Mouse (Mus musculus): Measurements from ENCODE around the gene Fmnl3. TPM values are rescaled to one million over a fixed set of nuclear protein-coding genes. Genes with fewer than 3 reads are reported as not detected.

The Fmnl3 gene
- 4.4 and 6.8 TPM in 2 replicates for polyA plus RNA-seq (2012; ENCODE audit: insufficient read depth, low replicate concordance)

DNA sequence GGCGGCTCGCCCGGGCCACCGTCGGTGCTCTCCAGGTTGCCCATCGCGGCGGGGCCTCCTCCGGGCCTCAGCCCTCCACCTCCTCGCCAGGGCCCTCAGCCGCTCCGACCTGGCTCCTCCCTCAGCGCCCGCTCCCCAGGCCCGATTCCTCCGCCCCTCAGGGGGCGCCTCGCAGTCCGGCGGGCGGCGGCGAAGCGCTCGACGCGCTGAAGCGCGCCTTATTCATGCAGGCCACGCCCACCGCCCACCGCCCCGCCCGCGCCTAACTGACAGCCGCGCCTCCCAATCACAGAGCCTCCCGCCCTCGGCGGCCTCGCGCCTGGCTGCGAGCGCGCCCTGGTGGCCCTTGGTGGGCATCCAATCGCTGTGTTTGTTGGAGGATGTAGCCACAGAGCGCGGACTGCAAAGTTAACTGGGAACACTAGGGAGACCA is at the start of gene Fmnl3:
Gene Fmnl3, minus strand, starts transcription at position 224 of the 433 bp plus-strand sequence.
- peaks cover 43% of the 10 kb centered on the region for H3K4me1 ChIP-seq
- peaks cover 2% of the 10 kb centered on the region for H3K27me3 ChIP-seq (replicated peaks)
- TF ChIP-seq FLI1 (IDR thresholded peaks at IDR 0.05; ENCODE audit: low read length) (no peak; the same call in 1 of the 2 replicates), GATA1 (IDR thresholded peaks at IDR 0.05; ENCODE audit: borderline replicate concordance, low read length) (no peak)
- no peaks in the 10 kb centered on the region for H3K36me3 ChIP-seq (replicated peaks; ENCODE audit: low read length)
- H3K9me3 ChIP-seq, result no peaks in the 10 kb centered on the region
- peak within 1 kb of the TSS; percentile 96 for H3K4me3 ChIP-seq (replicated peaks)

DNA sequence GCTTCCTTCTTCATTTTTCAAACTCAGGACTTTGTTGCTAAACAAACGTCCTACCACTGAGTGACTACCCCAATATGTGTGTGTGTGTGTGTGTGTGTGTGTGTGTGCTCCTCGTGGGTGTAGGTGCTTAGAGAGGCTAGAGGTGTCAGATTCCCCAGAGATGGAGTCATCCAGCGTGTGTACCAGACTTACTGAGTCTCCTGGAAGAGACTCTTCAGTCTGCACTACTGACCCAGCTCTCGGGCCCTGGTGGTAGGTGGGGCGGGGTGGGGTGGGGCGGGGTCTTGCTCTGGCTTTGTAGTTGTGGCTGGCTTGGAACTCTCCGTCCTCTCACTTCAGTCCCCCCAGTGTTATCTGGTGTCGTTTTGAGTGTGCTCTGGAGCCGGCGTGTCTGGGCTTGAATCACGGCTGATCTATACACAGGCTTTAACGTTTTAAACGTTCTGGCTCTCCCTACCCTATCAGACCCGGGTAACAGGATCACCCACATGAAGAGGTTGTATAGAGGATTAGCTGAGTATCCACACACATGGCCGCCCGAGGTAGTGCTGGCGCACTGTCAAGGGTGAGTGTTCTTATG is 47.5 kb upstream of the Fmnl3 start:
- TF ChIP-seq FLI1 (IDR thresholded peaks at IDR 0.05; ENCODE audit: low read length), result no peak
- no peak for TF ChIP-seq GATA1 (IDR thresholded peaks at IDR 0.05; ENCODE audit: borderline replicate concordance, low read length)
- Histone ChIP-seq H3K4me3 (replicated peaks) (no peak overlapping the region), H3K4me1 (peaks cover 46% of the 10 kb centered on the region), H3K36me3 (replicated peaks; ENCODE audit: low read length) (peaks cover 18% of the 10 kb centered on the region), H3K27me3 (replicated peaks) (no peaks in the 10 kb centered on the region), H3K9me3 (no peaks in the 10 kb centered on the region)

DNA sequence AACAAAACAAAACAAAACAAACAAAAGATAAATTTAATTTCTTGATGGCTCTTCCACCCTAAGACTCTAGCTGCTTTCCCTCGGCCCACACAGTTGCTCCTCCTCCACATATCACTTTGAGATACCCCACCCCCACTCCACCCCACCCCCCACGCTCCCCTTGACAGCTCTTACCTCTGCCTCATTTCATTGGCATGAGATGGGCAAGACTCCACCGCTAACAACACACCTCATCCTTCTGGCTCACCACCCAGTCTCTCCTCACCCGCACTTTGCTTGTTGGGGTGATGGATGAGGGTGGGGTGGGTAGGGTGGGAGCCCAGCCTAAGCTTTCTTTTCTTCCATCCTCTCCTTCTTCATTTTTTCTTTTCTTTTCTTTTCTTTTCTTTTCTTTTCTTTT is 46.7 kb upstream of the Fmnl3 start:
- no peaks in the 10 kb centered on the region for H3K27me3 ChIP-seq (replicated peaks)
- no peaks in the 10 kb centered on the region for H3K9me3 ChIP-seq
- peaks cover 15% of the 10 kb centered on the region for H3K36me3 ChIP-seq (replicated peaks; ENCODE audit: low read length)
- TF ChIP-seq GATA1 (IDR thresholded peaks at IDR 0.05; ENCODE audit: borderline replicate concordance, low read length) (no peak), FLI1 (IDR thresholded peaks at IDR 0.05; ENCODE audit: low read length) (no peak)
- peak overlapping the region; percentile 84 for H3K4me3 ChIP-seq (replicated peaks)
- H3K4me1 ChIP-seq, result peaks cover 50% of the 10 kb centered on the region

DNA sequence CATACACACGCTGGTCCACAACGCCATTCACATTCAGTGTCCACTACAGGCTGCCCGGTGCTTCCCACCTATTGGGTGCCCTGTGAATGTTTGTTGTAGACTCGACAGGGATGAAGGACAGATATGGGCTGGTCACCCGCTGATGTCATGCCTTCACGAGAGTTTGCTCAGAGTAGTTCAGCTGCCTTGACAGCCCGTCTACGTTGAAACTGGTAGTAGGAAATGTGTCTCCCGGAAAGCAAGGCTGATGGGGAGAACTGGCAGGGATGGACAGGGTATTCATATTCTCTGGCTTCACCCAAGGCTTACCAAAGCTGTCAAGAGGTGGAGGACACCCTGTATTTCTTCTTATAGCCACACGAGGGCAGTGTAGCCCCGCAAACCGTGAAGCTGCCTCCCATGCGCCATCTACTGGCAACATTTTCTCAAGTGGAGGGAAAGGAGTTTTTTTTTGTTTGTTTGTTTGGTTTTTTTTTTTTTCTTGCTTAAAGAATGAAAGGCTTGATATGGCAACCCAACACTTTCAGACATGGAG is 46.1 kb upstream of the Fmnl3 start:
- Histone ChIP-seq H3K36me3 (replicated peaks; ENCODE audit: low read length) (peaks cover 20% of the 10 kb centered on the region), H3K27me3 (replicated peaks) (no peaks in the 10 kb centered on the region), H3K9me3 (no peaks in the 10 kb centered on the region), H3K4me3 (replicated peaks) (peak overlapping the region; percentile 86), H3K4me1 (peaks cover 51% of the 10 kb centered on the region)
- TF ChIP-seq FLI1 (IDR thresholded peaks at IDR 0.05; ENCODE audit: low read length) (no peak), GATA1 (IDR thresholded peaks at IDR 0.05; ENCODE audit: borderline replicate concordance, low read length) (no peak)

DNA sequence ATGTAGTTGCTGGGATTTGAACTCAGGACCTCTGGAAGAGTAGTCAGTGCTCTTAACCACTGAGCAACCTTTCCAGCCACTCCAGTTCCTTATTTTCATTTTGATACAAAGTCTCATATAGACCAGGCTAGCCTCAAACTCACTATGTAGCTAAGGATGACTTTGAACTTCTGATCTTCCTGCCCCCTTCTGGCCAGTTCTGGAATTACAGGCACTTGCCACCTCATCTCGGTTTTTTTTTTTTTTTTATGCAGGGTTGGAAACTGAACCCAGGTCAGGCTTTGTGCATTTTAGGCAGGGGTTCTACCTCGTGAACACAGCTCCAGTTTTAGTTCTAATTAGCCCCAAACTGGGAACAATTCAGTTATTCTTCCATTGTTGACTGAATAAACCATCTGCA is 45.5 kb upstream of the Fmnl3 start:
- H3K9me3 ChIP-seq, result no peaks in the 10 kb centered on the region
- TF ChIP-seq FLI1 (IDR thresholded peaks at IDR 0.05; ENCODE audit: low read length), result no peak
- TF ChIP-seq GATA1 (IDR thresholded peaks at IDR 0.05; ENCODE audit: borderline replicate concordance, low read length), result no peak
- peaks cover 48% of the 10 kb centered on the region for H3K4me1 ChIP-seq
- peaks cover 26% of the 10 kb centered on the region for H3K36me3 ChIP-seq (replicated peaks; ENCODE audit: low read length)
- no peaks in the 10 kb centered on the region for H3K27me3 ChIP-seq (replicated peaks)
- H3K4me3 ChIP-seq (replicated peaks), result peak overlapping the region; percentile 86

DNA sequence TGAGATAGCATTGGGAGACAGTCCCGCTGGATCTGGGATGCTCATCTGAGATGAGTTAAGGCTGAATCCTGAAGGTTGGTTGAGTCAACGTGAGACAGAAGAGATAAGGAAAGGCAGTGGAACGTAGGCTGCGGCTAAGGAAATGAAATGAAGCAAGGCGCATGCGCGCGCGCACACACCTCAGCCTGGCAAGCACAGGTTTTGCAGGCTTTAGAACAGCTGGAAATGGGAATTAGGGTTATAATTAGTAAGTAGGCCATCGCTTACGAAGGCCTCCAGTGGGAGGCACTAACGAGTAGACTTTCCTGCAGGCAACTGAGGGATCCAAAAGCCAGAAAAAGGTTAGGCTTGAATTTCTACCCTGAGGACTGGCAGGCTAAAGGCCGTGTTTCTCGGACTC is 41.5 kb upstream of the Fmnl3 start:
- Histone ChIP-seq H3K4me1 (peaks cover 63% of the 10 kb centered on the region), H3K9me3 (no peaks in the 10 kb centered on the region), H3K36me3 (replicated peaks; ENCODE audit: low read length) (peaks cover 67% of the 10 kb centered on the region), H3K27me3 (replicated peaks) (no peaks in the 10 kb centered on the region), H3K4me3 (replicated peaks) (no peak overlapping the region)
- no peak for TF ChIP-seq GATA1 (IDR thresholded peaks at IDR 0.05; ENCODE audit: borderline replicate concordance, low read length)
- TF ChIP-seq FLI1 (IDR thresholded peaks at IDR 0.05; ENCODE audit: low read length), result no peak

DNA sequence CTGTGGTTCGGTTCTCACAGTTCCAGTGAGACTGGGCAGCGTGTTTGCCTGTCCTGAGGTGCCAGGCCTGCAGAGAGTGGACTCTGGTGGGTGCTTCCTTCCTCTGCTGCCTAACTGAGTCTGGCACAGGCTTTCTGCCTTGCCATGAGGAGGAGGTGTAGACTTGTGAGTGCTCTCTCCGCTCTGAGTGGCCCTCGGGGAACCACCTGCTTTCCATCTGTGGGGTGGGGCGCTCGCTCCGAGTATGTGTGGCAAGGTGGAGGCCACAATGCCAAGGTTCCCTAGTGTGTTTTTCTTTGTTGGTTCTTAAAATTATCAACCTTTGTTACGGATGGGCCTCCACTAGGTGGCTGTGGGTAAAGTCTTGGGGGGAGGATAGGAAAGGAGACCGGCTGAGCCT is 38.6 kb upstream of the Fmnl3 start:
- H3K4me1 ChIP-seq, result peaks cover 68% of the 10 kb centered on the region
- no peak for TF ChIP-seq FLI1 (IDR thresholded peaks at IDR 0.05; ENCODE audit: low read length)
- no peak for TF ChIP-seq GATA1 (IDR thresholded peaks at IDR 0.05; ENCODE audit: borderline replicate concordance, low read length)
- peaks cover 93% of the 10 kb centered on the region for H3K36me3 ChIP-seq (replicated peaks; ENCODE audit: low read length)
- no peak overlapping the region for H3K4me3 ChIP-seq (replicated peaks)
- H3K9me3 ChIP-seq, result no peaks in the 10 kb centered on the region
- H3K27me3 ChIP-seq (replicated peaks), result no peaks in the 10 kb centered on the region

DNA sequence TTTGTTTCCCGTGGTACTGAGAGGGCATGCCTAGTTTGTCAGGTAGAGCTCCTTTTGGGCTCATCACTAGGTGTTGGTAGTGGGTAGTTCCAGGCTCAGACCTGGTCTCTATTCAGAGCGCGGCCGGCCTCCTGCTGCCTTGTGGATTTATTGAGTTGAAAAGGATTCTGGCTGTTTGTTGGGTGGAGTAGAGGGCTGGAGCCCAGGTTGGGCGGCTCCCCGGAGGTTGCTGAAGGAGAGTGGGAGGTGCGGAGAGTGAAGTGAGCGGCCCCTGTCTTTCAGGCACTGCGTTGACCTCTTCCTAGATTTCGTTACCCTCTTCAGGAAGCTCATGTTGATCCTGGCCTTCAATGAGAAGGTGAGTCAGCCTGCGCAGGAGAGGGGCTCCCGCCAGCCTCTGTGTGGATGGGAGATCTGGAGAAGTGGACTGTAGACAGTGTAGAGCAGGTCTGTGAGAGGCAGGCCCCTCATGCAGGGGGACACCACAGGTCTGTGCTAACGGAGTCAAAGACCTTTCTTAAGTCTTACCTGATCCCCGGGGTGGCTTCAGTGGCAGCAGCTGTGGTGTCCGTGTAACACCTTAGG is 36.8 kb upstream of the Fmnl3 start:
- H3K9me3 ChIP-seq, result no peaks in the 10 kb centered on the region

DNA sequence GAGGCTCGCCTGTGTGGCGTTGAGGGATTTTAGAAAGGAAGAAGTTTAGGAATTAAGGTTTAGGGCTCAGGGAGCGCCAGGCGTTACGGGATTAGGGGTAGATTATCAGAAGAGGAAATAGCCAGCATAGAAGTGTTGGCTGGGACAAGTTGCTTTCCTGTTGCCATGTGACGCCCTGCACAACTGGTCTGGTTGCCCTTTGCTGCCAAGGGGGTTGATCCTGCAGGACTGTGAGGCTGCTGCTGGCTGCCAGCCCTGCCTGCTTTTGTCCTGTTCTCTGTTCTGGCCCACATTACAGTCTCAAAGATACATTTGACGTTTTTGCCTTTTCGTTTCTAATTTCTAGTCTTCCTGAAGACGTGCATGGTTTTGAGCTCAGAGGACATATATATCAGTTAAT is 34.9 kb upstream of the Fmnl3 start:
- Histone ChIP-seq H3K4me1 (peaks cover 77% of the 10 kb centered on the region), H3K36me3 (replicated peaks; ENCODE audit: low read length) (peaks cover 99% of the 10 kb centered on the region), H3K27me3 (replicated peaks) (no peaks in the 10 kb centered on the region), H3K4me3 (replicated peaks) (no peak overlapping the region), H3K9me3 (no peaks in the 10 kb centered on the region)
- TF ChIP-seq FLI1 (IDR thresholded peaks at IDR 0.05; ENCODE audit: low read length), result no peak
- TF ChIP-seq GATA1 (IDR thresholded peaks at IDR 0.05; ENCODE audit: borderline replicate concordance, low read length), result no peak

More for the DNA sequence above, 36.8 kb upstream of the Fmnl3 start:
- no peak for TF ChIP-seq FLI1 (IDR thresholded peaks at IDR 0.05; ENCODE audit: low read length)
- TF ChIP-seq GATA1 (IDR thresholded peaks at IDR 0.05; ENCODE audit: borderline replicate concordance, low read length), result no peak
- no peak overlapping the region for H3K4me3 ChIP-seq (replicated peaks)
- peaks cover 100% of the 10 kb centered on the region for H3K36me3 ChIP-seq (replicated peaks; ENCODE audit: low read length)
- H3K4me1 ChIP-seq, result peaks cover 73% of the 10 kb centered on the region
- H3K27me3 ChIP-seq (replicated peaks), result no peaks in the 10 kb centered on the region

DNA sequence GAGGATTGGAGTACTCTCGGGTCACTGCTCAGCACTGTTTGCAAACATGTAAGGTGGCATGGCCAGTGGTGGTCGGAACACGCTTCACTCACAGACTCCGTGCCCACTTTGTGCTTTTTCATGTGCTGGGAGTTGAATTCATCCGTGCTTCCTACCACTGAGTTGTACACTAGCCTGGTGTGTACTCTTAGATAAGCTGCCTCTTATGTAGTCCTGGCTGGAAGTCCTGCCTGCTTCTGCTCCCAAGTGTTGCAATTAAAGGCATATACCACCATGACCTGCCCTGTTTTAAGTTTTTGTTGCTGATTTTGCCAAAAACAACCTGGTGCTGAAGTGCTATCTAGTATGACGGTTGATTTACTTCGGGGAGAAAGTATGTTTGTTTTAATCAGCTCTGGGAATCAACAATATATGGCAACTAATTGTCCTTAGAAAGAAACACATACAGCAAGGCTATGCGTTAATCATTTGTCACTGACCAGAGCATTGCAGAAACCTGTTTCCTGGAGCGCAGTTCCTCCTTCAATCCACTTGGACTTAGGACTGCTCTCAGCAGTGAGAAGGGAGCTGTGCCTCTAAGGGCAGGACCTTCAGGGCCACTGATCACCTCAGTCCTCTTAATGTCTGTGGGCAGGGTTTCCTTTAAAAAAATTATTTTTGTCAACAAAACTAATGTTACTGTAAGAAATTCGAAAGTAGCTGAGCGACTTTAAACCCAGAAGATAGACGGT is 33.0 kb upstream of the Fmnl3 start:
- H3K36me3 ChIP-seq (replicated peaks; ENCODE audit: low read length), result peaks cover 98% of the 10 kb centered on the region
- no peaks in the 10 kb centered on the region for H3K9me3 ChIP-seq
- H3K4me3 ChIP-seq (replicated peaks), result no peak overlapping the region
- TF ChIP-seq FLI1 (IDR thresholded peaks at IDR 0.05; ENCODE audit: low read length) (no peak), GATA1 (IDR thresholded peaks at IDR 0.05; ENCODE audit: borderline replicate concordance, low read length) (no peak)
- H3K4me1 ChIP-seq, result peaks cover 79% of the 10 kb centered on the region
- H3K27me3 ChIP-seq (replicated peaks), result no peaks in the 10 kb centered on the region
